Mouse (Mus musculus): Measurements from ENCODE around the gene Dguok. TPM values are rescaled to one million over a fixed set of nuclear protein-coding genes. Genes with fewer than 3 reads are reported as not detected.

Dguok gene
- polyA plus RNA-seq (2012; rRNA removed), result 48.0 and 64.1 TPM in 2 replicates

DNA sequence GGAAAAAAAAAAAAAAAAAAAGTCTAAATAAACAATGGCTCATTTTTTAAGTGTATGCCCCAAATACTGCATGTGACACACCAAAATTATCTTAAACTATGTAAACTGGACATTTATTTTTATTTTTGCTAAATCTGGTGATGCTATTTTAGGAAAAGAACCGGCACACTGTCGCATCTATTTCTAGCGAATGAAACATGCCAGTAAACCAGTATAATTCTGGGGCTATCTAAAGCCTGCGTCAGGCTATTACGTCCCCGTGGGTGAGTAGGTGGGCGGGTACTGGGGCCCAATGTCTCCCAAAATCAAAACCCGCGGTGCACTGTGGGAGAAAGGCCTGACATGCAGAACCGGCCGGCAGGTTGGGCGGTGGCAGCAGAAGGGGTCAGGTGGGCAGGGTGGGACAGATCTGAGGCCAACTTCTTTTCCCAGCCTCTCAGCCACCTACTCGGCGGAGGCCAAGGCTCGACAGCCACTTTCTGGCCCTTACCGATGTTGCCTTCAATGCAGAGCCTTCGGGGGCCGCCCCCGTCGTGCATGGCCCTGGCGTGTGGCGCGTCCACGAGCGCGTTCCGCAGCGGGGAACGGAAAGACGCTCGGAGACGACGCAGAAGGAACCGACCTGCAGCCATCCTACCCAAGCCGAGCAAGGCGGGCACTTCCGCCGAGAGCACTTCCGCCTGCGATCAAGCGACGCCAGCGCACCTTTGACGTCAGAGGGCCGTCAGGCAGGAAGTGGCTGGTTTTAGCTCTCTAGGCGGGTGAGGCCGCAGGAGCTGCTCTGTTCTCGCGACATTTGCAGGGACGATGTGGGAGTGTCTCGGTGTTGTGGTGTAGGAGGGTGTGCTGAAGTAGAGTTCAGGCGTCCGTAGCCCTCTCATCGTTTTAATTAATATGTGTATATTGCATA is at the start of gene Dguok:
TSS of gene Dguok (minus strand) at position 712 of the 910 bp plus-strand sequence.
- DNase-seq (ENCODE audit: extremely low spot score in 1 of 2, low spot score in 1 of 2), result peak; percentile 98

DNA sequence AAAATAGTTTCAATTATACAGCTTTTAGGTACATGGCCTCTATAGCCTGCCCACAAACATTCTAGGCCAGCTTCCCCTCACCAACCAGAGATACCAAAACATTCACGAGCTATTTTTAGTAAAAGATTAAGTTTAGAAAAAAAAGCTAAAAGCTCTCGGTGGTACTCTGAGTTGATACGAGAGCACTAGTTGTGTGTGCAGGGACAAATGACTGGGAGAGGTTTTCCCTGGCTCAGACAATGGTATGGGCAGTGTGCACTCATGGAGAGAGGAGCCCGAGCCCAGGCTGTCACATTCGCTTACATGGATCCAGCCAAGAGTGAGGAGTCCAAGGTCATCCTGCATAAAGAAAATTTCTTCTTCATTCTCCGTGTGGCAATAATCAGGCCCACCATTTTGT is 49.2 kb upstream of the Dguok start:
- DNase-seq (ENCODE audit: extremely low spot score in 1 of 2, low spot score in 1 of 2), result no peak

GRCm38 (mm10) chr6:83548346-83548745 is 41.6 kb upstream of the Dguok start:
- DNase-seq (ENCODE audit: extremely low spot score in 1 of 2, low spot score in 1 of 2), result no peak

- DNase-seq (ENCODE audit: extremely low spot score in 1 of 2, low spot score in 1 of 2), result no peak
These were observed 39.0 kb upstream of the Dguok start for GRCm38 (mm10) chr6:83545778-83546177.

GRCm38 (mm10) chr6:83541756-83542456 is 35.1 kb upstream of the Dguok start:
- peak; percentile 31 to 62 for DNase-seq (ENCODE audit: extremely low spot score in 1 of 2, low spot score in 1 of 2)

DNA sequence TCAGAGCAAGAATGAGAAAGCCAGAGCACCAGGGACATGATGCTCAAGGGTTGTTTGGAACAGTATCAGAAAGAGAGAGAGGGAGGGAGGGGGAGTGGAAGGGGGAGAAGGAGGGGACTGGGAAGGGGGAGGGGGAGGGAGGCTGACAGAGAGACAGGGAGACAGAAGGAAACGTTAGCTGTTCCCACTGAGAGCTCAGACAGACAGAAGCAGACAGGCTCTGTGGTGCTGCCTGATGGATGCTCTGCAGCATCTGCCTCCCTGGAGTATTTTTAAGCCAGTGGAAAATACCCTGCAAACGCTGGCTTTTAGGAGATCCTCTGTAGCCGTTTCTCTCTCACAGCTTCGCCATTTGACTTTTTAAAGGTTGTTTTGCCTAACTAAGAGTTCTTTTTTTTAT is 33.2 kb upstream of the Dguok start:
- peak in 1 of 2 experiments; percentile 61 for DNase-seq (ENCODE audit: extremely low spot score in 1 of 2, low spot score in 1 of 2)

- no peak for DNase-seq (ENCODE audit: extremely low spot score in 1 of 2, low spot score in 1 of 2)
These were observed 30.0 kb upstream of the Dguok start for GRCm38 (mm10) chr6:83536795-83537059.

DNA sequence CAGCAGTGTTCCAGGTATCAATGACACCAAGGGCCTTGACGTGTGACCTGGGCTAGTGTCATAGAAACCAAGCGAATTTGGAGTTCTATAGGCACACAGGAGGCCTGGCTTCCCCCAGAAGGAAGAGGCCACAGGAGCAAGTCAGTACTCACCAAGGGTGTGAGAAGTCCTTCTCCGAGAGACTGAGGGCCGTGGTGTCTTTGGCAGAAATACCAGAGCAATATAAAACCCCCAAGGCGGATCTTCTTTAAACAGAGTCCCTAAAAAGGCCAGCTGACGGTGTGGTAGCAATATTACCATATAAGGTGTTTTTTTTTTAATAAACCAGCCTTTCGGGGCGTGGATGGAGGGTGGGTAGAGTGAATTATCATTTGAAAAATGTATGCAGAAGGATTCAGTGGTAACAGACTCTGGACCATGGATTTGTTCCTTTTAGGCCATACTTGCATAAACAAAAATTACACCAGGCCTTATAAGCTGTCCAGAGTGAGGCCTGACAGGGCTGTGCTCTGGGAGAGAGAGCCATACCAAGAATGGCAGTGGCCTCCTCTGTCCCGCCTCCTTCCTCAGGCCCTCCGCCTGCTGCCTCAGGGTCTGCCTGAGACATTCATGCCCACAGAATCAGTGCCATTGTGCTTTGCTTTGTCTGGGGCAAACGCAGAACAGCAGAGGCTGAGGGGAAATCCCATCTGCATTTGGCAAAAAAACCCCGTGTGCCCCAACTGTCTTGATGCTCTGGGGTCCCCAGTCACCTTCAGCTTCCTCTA is 29.4 kb upstream of the Dguok start, which contains the start of gene Actg2:
TSS of gene Actg2 (minus strand) at position 238 of the 767 bp plus-strand sequence.
- no peak for DNase-seq (ENCODE audit: extremely low spot score in 1 of 2, low spot score in 1 of 2)

- no peak for DNase-seq (ENCODE audit: extremely low spot score in 1 of 2, low spot score in 1 of 2)
These were observed 25.8 kb upstream of the Dguok start for GRCm38 (mm10) chr6:83532608-83533007.

- no peak for DNase-seq (ENCODE audit: extremely low spot score in 1 of 2, low spot score in 1 of 2)
These were observed 16.4 kb upstream of the Dguok start for GRCm38 (mm10) chr6:83523194-83523593.

DNA sequence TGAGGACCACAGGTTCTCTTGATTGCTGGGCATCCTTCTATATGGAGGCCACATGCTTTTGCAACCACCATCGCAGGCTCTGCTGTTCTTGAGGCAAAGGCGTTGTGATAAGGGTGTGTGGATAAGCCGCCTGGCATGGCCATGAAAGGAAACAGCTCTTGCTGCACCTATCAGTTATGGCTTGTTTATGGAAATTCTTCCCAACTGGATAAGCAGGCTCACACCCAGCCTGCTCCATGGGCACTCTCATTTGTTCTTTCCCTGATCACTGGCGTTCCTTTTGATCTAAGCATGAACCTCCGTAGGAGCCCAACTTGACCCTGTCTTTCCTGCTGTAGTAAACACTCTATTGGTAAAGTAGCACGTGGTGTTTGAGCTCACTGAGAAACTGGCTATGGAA is 15.0 kb upstream of the Dguok start:
- DNase-seq (ENCODE audit: extremely low spot score in 1 of 2, low spot score in 1 of 2), result no peak

GRCm38 (mm10) chr6:83518637-83519036 is 11.9 kb upstream of the Dguok start:
- DNase-seq (ENCODE audit: extremely low spot score in 1 of 2, low spot score in 1 of 2), result no peak

- DNase-seq (ENCODE audit: extremely low spot score in 1 of 2, low spot score in 1 of 2), result no peak
These were observed 8.4 kb upstream of the Dguok start for GRCm38 (mm10) chr6:83515172-83515571.

DNA sequence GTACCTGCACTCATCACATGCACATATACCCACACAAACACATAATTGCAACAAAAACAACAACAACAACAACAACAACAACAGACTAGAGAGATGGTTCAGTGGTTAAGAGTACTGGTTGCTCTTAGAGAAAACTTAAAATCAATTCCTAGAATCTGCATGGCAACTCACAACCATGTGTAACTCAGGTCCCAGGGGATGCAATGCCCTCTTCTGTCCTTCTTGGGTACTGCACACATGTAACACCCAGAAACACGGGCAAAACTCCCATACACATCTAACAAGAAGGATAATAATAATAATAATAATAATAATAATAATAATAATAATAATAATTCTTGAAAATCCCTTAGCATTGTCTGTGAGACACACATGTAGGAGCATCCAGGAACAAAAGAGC is 5.7 kb upstream of the Dguok start:
- DNase-seq (ENCODE audit: extremely low spot score in 1 of 2, low spot score in 1 of 2), result peak in 1 of 2 experiments; percentile 85

- DNase-seq (ENCODE audit: extremely low spot score in 1 of 2, low spot score in 1 of 2), result no peak
These were observed 3.4 kb upstream of the Dguok start for GRCm38 (mm10) chr6:83510210-83510609.

- peak; percentile 36 to 85 for DNase-seq (ENCODE audit: extremely low spot score in 1 of 2, low spot score in 1 of 2)
These were observed 2.7 kb upstream of the Dguok start for GRCm38 (mm10) chr6:83509442-83509841.

- DNase-seq (ENCODE audit: extremely low spot score in 1 of 2, low spot score in 1 of 2), result no peak
These were observed 388 bp upstream of the Dguok start for GRCm38 (mm10) chr6:83507168-83507546.

DNA sequence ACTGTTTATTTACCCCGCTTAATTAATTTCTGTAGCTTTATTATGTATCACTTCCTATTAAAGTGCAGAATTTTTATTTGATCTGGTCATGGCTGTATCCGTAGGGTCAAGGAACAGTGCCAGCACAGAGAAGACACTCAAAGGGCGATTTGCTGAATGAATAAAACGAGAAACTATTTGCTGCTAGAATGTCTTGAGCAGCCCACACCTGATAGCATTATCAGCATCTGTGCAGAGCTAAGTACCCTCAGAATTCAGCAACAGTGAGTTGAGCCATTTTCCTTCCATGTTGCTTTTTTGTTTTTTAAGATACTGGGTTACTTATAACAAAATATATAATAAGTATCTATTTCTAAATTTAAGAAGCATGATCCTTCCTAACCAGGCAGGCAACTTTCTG is 1.2 kb downstream of the Dguok start:
- no peak for DNase-seq (ENCODE audit: extremely low spot score in 1 of 2, low spot score in 1 of 2)

DNA sequence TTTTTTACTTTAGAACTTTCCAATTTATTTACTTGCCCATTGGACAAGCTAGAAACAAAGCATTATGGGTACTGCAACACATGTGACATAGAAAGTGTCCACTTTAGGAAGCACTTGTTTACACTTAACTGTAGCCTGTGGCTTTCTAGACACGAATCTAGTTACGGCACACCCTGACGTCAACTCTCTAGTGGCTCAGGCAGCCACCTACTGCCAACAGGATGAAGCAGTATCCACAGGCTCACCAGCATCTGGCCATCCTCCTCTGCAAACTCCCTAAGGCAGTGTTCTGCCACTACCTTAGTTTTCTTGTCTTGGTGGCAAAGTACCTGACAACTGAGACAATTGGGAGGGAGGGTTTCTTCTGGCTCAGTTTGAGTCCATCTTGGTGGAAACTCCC is 3.4 kb downstream of the Dguok start:
- DNase-seq (ENCODE audit: extremely low spot score in 1 of 2, low spot score in 1 of 2), result no peak

DNA sequence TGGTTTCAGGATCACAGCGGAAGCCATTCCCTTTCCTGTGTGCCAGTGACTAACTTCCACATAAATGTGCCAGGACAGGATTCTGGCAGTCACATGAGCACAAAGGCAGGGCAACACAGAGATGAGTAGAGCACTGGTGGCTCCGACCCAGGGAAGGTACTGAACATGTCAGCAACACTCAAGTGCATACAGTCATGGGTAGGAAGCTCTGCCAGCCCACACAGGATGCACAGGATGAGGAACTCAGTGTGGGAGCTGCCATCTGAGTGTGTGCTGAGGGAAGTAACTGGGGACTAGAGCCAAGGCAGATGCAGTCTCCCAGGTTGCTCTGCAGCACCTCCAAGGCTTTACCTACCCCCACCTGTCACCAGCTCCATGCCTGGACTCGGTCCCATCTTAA is 4.1 kb downstream of the Dguok start:
- peak in 1 of 2 experiments; percentile 66 for DNase-seq (ENCODE audit: extremely low spot score in 1 of 2, low spot score in 1 of 2)
